Mouse (Mus musculus): ENCODE measurements around the gene Sms. TPM values are rescaled to one million over a fixed set of nuclear protein-coding genes. Genes with fewer than 3 reads are reported as not detected.
A peak's percentile ranks its signal among the peaks of the same experiment; 100 is the strongest.

Gene Sms
- 43.2 and 46.6 TPM in 2 replicates for polyA plus RNA-seq (2015; fragmentation: Nextera tagmentation; extraction: Ambion mirVana)

- Histone ChIP-seq H3K36me3 (no peaks in the 10 kb centered on the region), H3K4me3 (peak within 1 kb of the TSS; percentile 59), H3K27me3 (no peaks in the 10 kb centered on the region), H3K9ac (peak within 1 kb of the TSS; percentile 48), H3K27ac (peak within 1 kb of the TSS; percentile 80), H3K9me3 (no peaks in the 10 kb centered on the region), H3K4me1 (no peaks in the 10 kb centered on the region), H3K4me2 (peak within 1 kb of the TSS; percentile 52)
- WGBS = 26% methylated on average over 34 of the region's 45 CpGs
- peak; percentile 87 for ATAC-seq (ENCODE audit: insufficient number of reproducible peaks, low FRiP score, low TSS enrichment, low read depth)
Measured at GRCm38 (mm10) chrX:157491944-157492726, at the start of gene Sms. Gene Sms, minus strand, starts transcription at chrX:157492287.

GRCm38 (mm10) chrX:157506400-157506799 is 14.3 kb upstream of the Sms start:
- Histone ChIP-seq H3K9me3 (no peaks in the 10 kb centered on the region), H3K27ac (no peak overlapping the region), H3K36me3 (no peaks in the 10 kb centered on the region), H3K4me1 (no peaks in the 10 kb centered on the region), H3K4me2 (no peak overlapping the region), H3K9ac (no peak overlapping the region), H3K27me3 (peaks cover 3% of the 10 kb centered on the region; the same call in 1 of the 2 replicates), H3K4me3 (no peak overlapping the region)
- no peak for ATAC-seq (ENCODE audit: insufficient number of reproducible peaks, low FRiP score, low TSS enrichment, low read depth)
- 63% methylated on average over 5 of the region's 5 CpGs for WGBS

- peaks cover 3% of the 10 kb centered on the region; the same call in 1 of the 2 replicates for H3K27me3 ChIP-seq
- no peak for ATAC-seq (ENCODE audit: insufficient number of reproducible peaks, low FRiP score, low TSS enrichment, low read depth)
- H3K4me1 ChIP-seq = no peaks in the 10 kb centered on the region
- no peak overlapping the region for H3K27ac ChIP-seq
- H3K9me3 ChIP-seq = no peaks in the 10 kb centered on the region
- H3K36me3 ChIP-seq = no peaks in the 10 kb centered on the region
- H3K4me3 ChIP-seq = no peak overlapping the region
- WGBS = 74% methylated on average over 1 of the region's 1 CpGs
- no peak overlapping the region for H3K9ac ChIP-seq
- no peak overlapping the region for H3K4me2 ChIP-seq
Measured at GRCm38 (mm10) chrX:157504506-157504905, 12.4 kb upstream of the Sms start.

- H3K9me3 ChIP-seq = no peaks in the 10 kb centered on the region
- peaks cover 3% of the 10 kb centered on the region; the same call in 1 of the 2 replicates for H3K27me3 ChIP-seq
- 49% methylated on average over 2 of the region's 2 CpGs for WGBS
- no peaks in the 10 kb centered on the region for H3K4me1 ChIP-seq
- H3K9ac ChIP-seq = no peak overlapping the region
- H3K4me2 ChIP-seq = no peak overlapping the region
- ATAC-seq (ENCODE audit: insufficient number of reproducible peaks, low FRiP score, low TSS enrichment, low read depth) = no peak
- no peaks in the 10 kb centered on the region for H3K36me3 ChIP-seq
- no peak overlapping the region for H3K4me3 ChIP-seq
- no peak overlapping the region for H3K27ac ChIP-seq
Measured at GRCm38 (mm10) chrX:157501871-157502270, 9.8 kb upstream of the Sms start.

GRCm38 (mm10) chrX:157500004-157500403 is 7.9 kb upstream of the Sms start:
- H3K4me3 ChIP-seq = no peak overlapping the region
- H3K36me3 ChIP-seq = no peaks in the 10 kb centered on the region
- H3K27me3 ChIP-seq = peaks cover 3% of the 10 kb centered on the region; the same call in 1 of the 2 replicates
- no peaks in the 10 kb centered on the region for H3K9me3 ChIP-seq
- H3K4me1 ChIP-seq = no peaks in the 10 kb centered on the region
- no peak overlapping the region for H3K9ac ChIP-seq
- H3K4me2 ChIP-seq = no peak overlapping the region
- 68% methylated on average over 8 of the region's 8 CpGs for whole genome bisulfite sequencing
- H3K27ac ChIP-seq = no peak overlapping the region
- ATAC-seq (ENCODE audit: insufficient number of reproducible peaks, low FRiP score, low TSS enrichment, low read depth) = no peak

- Histone ChIP-seq H3K4me1 (no peaks in the 10 kb centered on the region), H3K36me3 (no peaks in the 10 kb centered on the region), H3K27ac (no peak overlapping the region), H3K9ac (no peak overlapping the region), H3K9me3 (no peaks in the 10 kb centered on the region), H3K4me3 (no peak overlapping the region), H3K4me2 (no peak overlapping the region), H3K27me3 (no peaks in the 10 kb centered on the region)
- WGBS = 92% methylated on average over 4 of the region's 4 CpGs
- no peak for ATAC-seq (ENCODE audit: insufficient number of reproducible peaks, low FRiP score, low TSS enrichment, low read depth)
Measured at GRCm38 (mm10) chrX:157493159-157493558, 1.1 kb upstream of the Sms start.

- peak; percentile 47; the same call in 1 of the 2 replicates for ATAC-seq (ENCODE audit: insufficient number of reproducible peaks, low FRiP score, low TSS enrichment, low read depth)
- H3K4me2 ChIP-seq = peak overlapping the region; percentile 52
- no peaks in the 10 kb centered on the region for H3K9me3 ChIP-seq
- H3K36me3 ChIP-seq = no peaks in the 10 kb centered on the region
- H3K27ac ChIP-seq = peak overlapping the region; percentile 80
- H3K27me3 ChIP-seq = no peaks in the 10 kb centered on the region
- 17% methylated on average over 39 of the region's 104 CpGs for WGBS
- peak overlapping the region; percentile 48 for H3K9ac ChIP-seq
- no peaks in the 10 kb centered on the region for H3K4me1 ChIP-seq
- H3K4me3 ChIP-seq = peak overlapping the region; percentile 59
Measured at GRCm38 (mm10) chrX:157491145-157491935, 747 bp downstream of the Sms start.

- WGBS = 16% methylated on average over 12 of the region's 12 CpGs
- no peaks in the 10 kb centered on the region for H3K27me3 ChIP-seq
- H3K27ac ChIP-seq = no peak overlapping the region
- ATAC-seq (ENCODE audit: insufficient number of reproducible peaks, low FRiP score, low TSS enrichment, low read depth) = no peak
- peak overlapping the region; percentile 59 for H3K4me3 ChIP-seq
- no peak overlapping the region; the same call in 1 of the 2 replicates for H3K9ac ChIP-seq
- H3K4me1 ChIP-seq = no peaks in the 10 kb centered on the region
- H3K36me3 ChIP-seq = no peaks in the 10 kb centered on the region
- peak overlapping the region; percentile 52 for H3K4me2 ChIP-seq
- no peaks in the 10 kb centered on the region for H3K9me3 ChIP-seq
Measured at GRCm38 (mm10) chrX:157490769-157491144, 1.3 kb downstream of the Sms start.

- H3K27ac ChIP-seq = no peak overlapping the region
- H3K4me2 ChIP-seq = peak overlapping the region; percentile 52
- H3K4me3 ChIP-seq = peak overlapping the region; percentile 59
- H3K9me3 ChIP-seq = no peaks in the 10 kb centered on the region
- no peak overlapping the region for H3K9ac ChIP-seq
- no peaks in the 10 kb centered on the region for H3K27me3 ChIP-seq
- WGBS = 23% methylated on average over 9 of the region's 9 CpGs
- ATAC-seq (ENCODE audit: insufficient number of reproducible peaks, low FRiP score, low TSS enrichment, low read depth) = no peak
- no peaks in the 10 kb centered on the region for H3K4me1 ChIP-seq
- H3K36me3 ChIP-seq = no peaks in the 10 kb centered on the region
Measured at GRCm38 (mm10) chrX:157489871-157490721, 2.0 kb downstream of the Sms start.

- Histone ChIP-seq H3K9me3 (no peaks in the 10 kb centered on the region), H3K27me3 (no peaks in the 10 kb centered on the region), H3K27ac (no peak overlapping the region), H3K4me1 (no peaks in the 10 kb centered on the region), H3K4me3 (no peak overlapping the region), H3K36me3 (no peaks in the 10 kb centered on the region), H3K9ac (no peak overlapping the region), H3K4me2 (no peak overlapping the region)
- ATAC-seq (ENCODE audit: insufficient number of reproducible peaks, low FRiP score, low TSS enrichment, low read depth) = no peak
- WGBS = 81% methylated on average over 3 of the region's 3 CpGs
Measured at GRCm38 (mm10) chrX:157488831-157489230, 3.3 kb downstream of the Sms start.

GRCm38 (mm10) chrX:157486765-157487164 is 5.3 kb downstream of the Sms start:
- Histone ChIP-seq H3K9me3 (no peaks in the 10 kb centered on the region), H3K4me1 (no peaks in the 10 kb centered on the region), H3K27ac (no peak overlapping the region), H3K36me3 (no peaks in the 10 kb centered on the region), H3K9ac (no peak overlapping the region), H3K27me3 (no peaks in the 10 kb centered on the region), H3K4me3 (no peak overlapping the region), H3K4me2 (no peak overlapping the region)
- 44% methylated on average over 2 of the region's 2 CpGs for WGBS
- no peak for ATAC-seq (ENCODE audit: insufficient number of reproducible peaks, low FRiP score, low TSS enrichment, low read depth)
